Mouse (Mus musculus): ENCODE data around the gene Tiam2. TPM values are rescaled to one million over a fixed set of nuclear protein-coding genes. Genes with fewer than 3 reads are reported as not detected.
A peak's percentile ranks its signal among the peaks of the same experiment; 100 is the strongest.
"Not testable (repeated sequence)": the region's sequence is repeated elsewhere in the genome, so short reads cannot be mapped to it uniquely, and the experiment has no call there.

Gene Tiam2
- polyA plus RNA-seq, 1 experiment from 2014 or later = 3.9 TPM

DNA sequence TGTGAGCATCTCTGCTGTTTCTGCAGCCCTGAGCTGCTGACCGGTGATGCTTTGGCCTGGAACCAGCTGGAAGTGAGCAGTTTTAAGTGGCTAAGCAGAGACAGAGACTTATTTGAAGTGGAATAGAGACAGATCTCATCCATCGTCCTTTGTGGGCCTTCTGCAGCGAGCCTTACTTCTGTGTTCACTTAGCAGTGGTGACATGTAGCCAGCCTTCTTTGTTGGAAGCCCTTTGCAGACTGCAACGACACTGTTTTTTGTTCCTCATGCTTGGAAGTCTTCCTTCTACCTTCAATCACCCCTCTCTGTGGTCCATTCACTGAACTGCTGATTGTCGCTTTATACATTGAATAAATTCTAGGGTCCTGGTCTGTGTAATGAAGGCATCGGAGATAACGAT, 18.5 kb downstream of the Tiam2 start:
- Histone ChIP-seq H3K9me3 (ENCODE audit: control insufficient read depth, low read length) (no peaks in the 10 kb centered on the region), H3K36me3 (ENCODE audit: control insufficient read depth, insufficient read depth, low read length) (no peaks in the 10 kb centered on the region), H3K27me3 (ENCODE audit: control insufficient read depth, insufficient read depth, low read length) (no peaks in the 10 kb centered on the region), H3K4me1 (ENCODE audit: control insufficient read depth in 2 of 2, insufficient read depth in 2 of 2, low read length in 2 of 2) (no peaks in the 10 kb centered on the region; a peak in 1 of 4 replicates), H3K4me2 (ENCODE audit: low read length) (no peak overlapping the region), H3K4me3 (ENCODE audit: control insufficient read depth in 1 of 2, insufficient read depth in 1 of 2, low read depth in 1 of 2, low read length in 2 of 2) (no peak overlapping the region), H3K9ac (ENCODE audit: low read length) (no peak overlapping the region), H3K27ac (replicated peaks in 1 of 2; ENCODE audit: control insufficient read depth in 1 of 2, insufficient read depth in 1 of 2, low read depth in 2 of 2, low read length in 2 of 2) (no peak overlapping the region)
- 71% methylated on average over 7 of the region's 7 CpGs for WGBS
- no peak for ATAC-seq (ENCODE audit: insufficient number of reproducible peaks, insufficient read depth, low FRiP score, low read depth)

DNA sequence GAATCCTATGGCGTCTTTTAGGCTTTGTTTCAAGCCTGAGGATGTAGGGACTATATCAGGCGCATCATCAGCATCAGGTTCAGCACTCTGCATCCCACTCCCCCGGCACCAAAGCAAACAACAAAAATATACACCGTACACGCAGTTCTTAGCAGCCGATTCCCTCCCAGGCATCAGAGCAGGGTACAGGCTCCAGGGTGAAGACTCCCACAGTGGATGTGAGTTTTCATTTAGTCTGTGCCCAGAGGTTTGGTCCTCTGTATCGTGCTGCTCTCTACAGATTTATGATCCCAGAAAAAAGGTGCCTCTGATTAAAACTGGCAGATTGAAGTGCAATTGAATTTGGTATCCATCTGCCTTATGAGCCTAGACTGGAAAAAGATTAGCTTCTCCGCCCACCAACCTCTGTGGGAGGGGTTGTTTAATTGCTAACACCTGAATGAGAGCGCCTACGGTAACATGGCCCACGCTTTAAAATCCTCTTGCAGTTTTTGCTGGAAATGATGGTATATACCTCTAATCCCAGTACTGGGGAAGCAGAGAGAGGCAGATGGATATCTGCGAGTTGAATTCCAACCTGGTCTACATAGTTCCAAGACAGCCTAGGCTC, 19.0 kb downstream of the Tiam2 start:
- no peak overlapping the region for H3K27ac ChIP-seq (replicated peaks in 1 of 2; ENCODE audit: control insufficient read depth in 1 of 2, insufficient read depth in 1 of 2, low read depth in 2 of 2, low read length in 2 of 2)
- 74% methylated on average over 12 of the region's 12 CpGs for WGBS
- peaks cover 0 to 3% of the 10 kb centered on the region in 2 experiments; a peak in 2 of 4 replicates for H3K4me1 ChIP-seq (ENCODE audit: control insufficient read depth in 2 of 2, insufficient read depth in 2 of 2, low read length in 2 of 2)
- H3K36me3 ChIP-seq (ENCODE audit: control insufficient read depth, insufficient read depth, low read length) = no peaks in the 10 kb centered on the region
- no peak overlapping the region for H3K4me2 ChIP-seq (ENCODE audit: low read length)
- no peaks in the 10 kb centered on the region for H3K9me3 ChIP-seq (ENCODE audit: control insufficient read depth, low read length)
- no peak for ATAC-seq (ENCODE audit: insufficient number of reproducible peaks, insufficient read depth, low FRiP score, low read depth)
- no peak overlapping the region for H3K4me3 ChIP-seq (ENCODE audit: control insufficient read depth in 1 of 2, insufficient read depth in 1 of 2, low read depth in 1 of 2, low read length in 2 of 2)
- no peaks in the 10 kb centered on the region for H3K27me3 ChIP-seq (ENCODE audit: control insufficient read depth, insufficient read depth, low read length)
- H3K9ac ChIP-seq (ENCODE audit: low read length) = no peak overlapping the region

DNA sequence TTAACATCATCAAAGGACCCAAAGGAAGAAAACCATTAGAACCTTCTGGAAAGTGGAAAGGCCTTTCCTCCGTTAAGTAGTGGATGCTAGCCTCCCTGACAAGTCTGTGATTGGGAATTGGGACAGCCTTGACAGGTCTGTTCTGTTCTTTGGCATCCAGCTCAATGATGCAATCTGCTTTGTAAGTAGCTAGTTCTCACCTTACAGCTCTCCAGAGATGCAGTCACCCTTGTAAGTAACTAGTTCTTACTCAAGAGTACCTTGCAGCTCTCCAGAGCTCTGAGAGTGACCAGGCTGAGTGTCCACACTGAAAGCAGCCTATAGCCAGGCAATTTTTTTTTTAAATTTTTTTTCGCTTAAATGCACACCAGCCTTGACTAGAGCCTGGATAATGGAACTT, 21.4 kb downstream of the Tiam2 start:
- H3K27me3 ChIP-seq (ENCODE audit: control insufficient read depth, insufficient read depth, low read length) = no peaks in the 10 kb centered on the region
- no peaks in the 10 kb centered on the region for H3K9me3 ChIP-seq (ENCODE audit: control insufficient read depth, low read length)
- H3K9ac ChIP-seq (ENCODE audit: low read length) = no peak overlapping the region
- ATAC-seq (ENCODE audit: insufficient number of reproducible peaks, insufficient read depth, low FRiP score, low read depth) = no peak
- no peak overlapping the region for H3K4me3 ChIP-seq (ENCODE audit: control insufficient read depth in 1 of 2, insufficient read depth in 1 of 2, low read depth in 1 of 2, low read length in 2 of 2)
- H3K27ac ChIP-seq (replicated peaks in 1 of 2; ENCODE audit: control insufficient read depth in 1 of 2, insufficient read depth in 1 of 2, low read depth in 2 of 2, low read length in 2 of 2) = no peak overlapping the region
- WGBS = 78% methylated on average over 2 of the region's 2 CpGs
- no peaks in the 10 kb centered on the region for H3K36me3 ChIP-seq (ENCODE audit: control insufficient read depth, insufficient read depth, low read length)
- peaks cover 0 to 6% of the 10 kb centered on the region in 2 experiments; a peak in 2 of 4 replicates for H3K4me1 ChIP-seq (ENCODE audit: control insufficient read depth in 2 of 2, insufficient read depth in 2 of 2, low read length in 2 of 2)
- no peak overlapping the region for H3K4me2 ChIP-seq (ENCODE audit: low read length)

DNA sequence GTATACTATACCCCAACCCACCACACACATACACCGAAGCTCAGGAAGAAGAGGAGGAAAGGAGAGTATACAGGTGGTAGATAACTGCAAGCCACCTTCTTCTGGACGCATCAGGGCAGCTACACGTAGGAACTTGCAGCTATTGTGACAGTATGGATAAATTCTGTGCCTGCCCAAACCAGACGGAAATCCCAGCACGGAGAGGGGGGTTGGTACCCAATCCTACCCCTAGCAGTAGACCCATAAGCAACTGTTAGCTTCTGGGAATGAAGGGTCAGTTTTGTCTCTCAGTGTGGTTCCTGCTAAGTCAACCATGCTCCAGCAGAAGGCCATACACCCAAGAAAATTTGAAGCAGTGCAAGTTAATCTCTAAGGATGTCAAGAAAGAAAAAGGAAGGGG, 23.0 kb downstream of the Tiam2 start:
- H3K9me3 ChIP-seq (ENCODE audit: control insufficient read depth, low read length) = no peaks in the 10 kb centered on the region
- peaks cover 0 to 6% of the 10 kb centered on the region in 2 experiments; a peak in 2 of 4 replicates for H3K4me1 ChIP-seq (ENCODE audit: control insufficient read depth in 2 of 2, insufficient read depth in 2 of 2, low read length in 2 of 2)
- H3K4me2 ChIP-seq (ENCODE audit: low read length) = no peak overlapping the region
- H3K36me3 ChIP-seq (ENCODE audit: control insufficient read depth, insufficient read depth, low read length) = no peaks in the 10 kb centered on the region
- no peak overlapping the region for H3K9ac ChIP-seq (ENCODE audit: low read length)
- H3K27me3 ChIP-seq (ENCODE audit: control insufficient read depth, insufficient read depth, low read length) = no peaks in the 10 kb centered on the region
- no peak overlapping the region for H3K27ac ChIP-seq (replicated peaks in 1 of 2; ENCODE audit: control insufficient read depth in 1 of 2, insufficient read depth in 1 of 2, low read depth in 2 of 2, low read length in 2 of 2)
- ATAC-seq (ENCODE audit: insufficient number of reproducible peaks, insufficient read depth, low FRiP score, low read depth) = no peak
- no peak overlapping the region for H3K4me3 ChIP-seq (ENCODE audit: control insufficient read depth in 1 of 2, insufficient read depth in 1 of 2, low read depth in 1 of 2, low read length in 2 of 2)
- 82% methylated on average over 5 of the region's 5 CpGs for WGBS

DNA sequence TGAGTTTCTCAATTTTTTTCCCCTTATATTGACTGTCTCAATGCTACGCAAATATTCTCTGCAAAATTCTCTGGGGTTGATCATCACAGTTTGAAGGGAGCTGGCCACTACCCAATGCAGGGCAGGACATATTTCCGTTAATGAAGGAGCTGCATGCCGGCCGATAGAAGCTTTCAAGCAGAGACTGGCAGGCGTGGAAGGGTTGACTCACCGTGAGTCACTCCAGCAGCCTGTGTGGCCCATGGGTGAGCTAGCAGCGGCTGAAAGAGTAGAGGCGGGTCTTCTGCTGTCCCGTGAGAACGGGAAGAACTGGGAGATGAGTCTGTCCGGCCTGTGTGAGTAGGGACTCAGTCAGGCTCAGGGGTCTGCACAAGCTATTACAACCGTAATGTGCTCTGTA, 23.6 kb downstream of the Tiam2 start:
- Histone ChIP-seq H3K4me1 (ENCODE audit: control insufficient read depth in 2 of 2, insufficient read depth in 2 of 2, low read length in 2 of 2) (peaks cover 0 to 6% of the 10 kb centered on the region in 2 experiments; a peak in 2 of 4 replicates), H3K27ac (replicated peaks in 1 of 2; ENCODE audit: control insufficient read depth in 1 of 2, insufficient read depth in 1 of 2, low read depth in 2 of 2, low read length in 2 of 2) (no peak overlapping the region), H3K27me3 (ENCODE audit: control insufficient read depth, insufficient read depth, low read length) (no peaks in the 10 kb centered on the region), H3K9ac (ENCODE audit: low read length) (no peak overlapping the region), H3K4me2 (ENCODE audit: low read length) (peak overlapping the region; percentile 19), H3K9me3 (ENCODE audit: control insufficient read depth, low read length) (no peaks in the 10 kb centered on the region), H3K4me3 (ENCODE audit: control insufficient read depth in 1 of 2, insufficient read depth in 1 of 2, low read depth in 1 of 2, low read length in 2 of 2) (no peak overlapping the region), H3K36me3 (ENCODE audit: control insufficient read depth, insufficient read depth, low read length) (no peaks in the 10 kb centered on the region)
- 32% methylated on average over 12 of the region's 12 CpGs for WGBS
- no peak for ATAC-seq (ENCODE audit: insufficient number of reproducible peaks, insufficient read depth, low FRiP score, low read depth)

DNA sequence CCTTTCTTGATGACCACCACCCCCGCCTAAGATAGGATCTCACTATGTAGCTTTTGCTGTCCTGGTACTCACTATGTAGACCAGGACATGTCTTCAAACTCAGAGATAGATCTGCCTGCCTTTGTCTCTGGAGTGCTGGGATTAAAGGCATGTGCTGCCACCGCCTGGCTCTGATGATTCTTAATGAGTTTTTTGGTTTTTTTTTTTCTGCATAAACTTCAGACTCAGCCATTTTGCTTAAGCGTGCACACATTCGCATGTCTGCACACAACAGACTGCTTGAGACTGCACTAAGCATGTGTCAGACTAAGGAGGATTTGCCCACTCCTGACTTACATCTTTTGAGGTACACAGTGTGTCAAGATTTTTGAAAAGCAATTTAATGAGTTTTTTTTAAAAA, 24.0 kb downstream of the Tiam2 start:
- no peak overlapping the region for H3K4me3 ChIP-seq (ENCODE audit: control insufficient read depth in 1 of 2, insufficient read depth in 1 of 2, low read depth in 1 of 2, low read length in 2 of 2)
- no peak overlapping the region for H3K9ac ChIP-seq (ENCODE audit: low read length)
- H3K36me3 ChIP-seq (ENCODE audit: control insufficient read depth, insufficient read depth, low read length) = no peaks in the 10 kb centered on the region
- WGBS = 80% methylated on average over 4 of the region's 4 CpGs
- H3K4me1 ChIP-seq (ENCODE audit: control insufficient read depth in 2 of 2, insufficient read depth in 2 of 2, low read length in 2 of 2) = peaks cover 0 to 6% of the 10 kb centered on the region in 2 experiments; a peak in 2 of 4 replicates
- no peak for ATAC-seq (ENCODE audit: insufficient number of reproducible peaks, insufficient read depth, low FRiP score, low read depth)
- H3K9me3 ChIP-seq (ENCODE audit: control insufficient read depth, low read length) = no peaks in the 10 kb centered on the region
- no peak overlapping the region for H3K27ac ChIP-seq (replicated peaks in 1 of 2; ENCODE audit: control insufficient read depth in 1 of 2, insufficient read depth in 1 of 2, low read depth in 2 of 2, low read length in 2 of 2)
- no peaks in the 10 kb centered on the region for H3K27me3 ChIP-seq (ENCODE audit: control insufficient read depth, insufficient read depth, low read length)
- peak overlapping the region; percentile 19 for H3K4me2 ChIP-seq (ENCODE audit: low read length)

DNA sequence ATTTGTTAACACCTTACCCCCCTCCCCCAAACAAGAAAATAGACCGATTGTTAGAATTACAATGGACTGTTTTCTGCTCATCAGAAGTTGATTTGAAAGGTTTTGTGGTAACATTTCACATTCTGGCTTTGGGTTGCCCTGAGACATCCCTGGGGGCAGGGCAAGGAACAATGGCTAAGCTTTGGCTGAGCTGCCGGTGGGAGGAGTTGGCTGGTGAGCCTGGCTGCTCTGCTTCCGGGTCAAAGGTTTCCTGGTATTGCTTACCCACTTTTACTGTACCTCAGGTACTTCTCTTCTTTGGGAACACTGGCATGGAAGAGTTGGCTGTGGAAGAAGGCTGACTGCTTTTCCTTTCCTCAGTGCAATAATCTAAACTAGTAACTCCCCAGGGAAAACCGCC, 25.3 kb downstream of the Tiam2 start:
- WGBS = 70% methylated on average over 4 of the region's 4 CpGs
- Histone ChIP-seq H3K4me1 (ENCODE audit: control insufficient read depth in 2 of 2, insufficient read depth in 2 of 2, low read length in 2 of 2) (peaks cover 0 to 6% of the 10 kb centered on the region in 2 experiments; a peak in 2 of 4 replicates), H3K36me3 (ENCODE audit: control insufficient read depth, insufficient read depth, low read length) (no peaks in the 10 kb centered on the region), H3K27me3 (ENCODE audit: control insufficient read depth, insufficient read depth, low read length) (no peaks in the 10 kb centered on the region), H3K27ac (replicated peaks in 1 of 2; ENCODE audit: control insufficient read depth in 1 of 2, insufficient read depth in 1 of 2, low read depth in 2 of 2, low read length in 2 of 2) (no peak overlapping the region), H3K9me3 (ENCODE audit: control insufficient read depth, low read length) (no peaks in the 10 kb centered on the region), H3K9ac (ENCODE audit: low read length) (no peak overlapping the region), H3K4me2 (ENCODE audit: low read length) (no peak overlapping the region), H3K4me3 (ENCODE audit: control insufficient read depth in 1 of 2, insufficient read depth in 1 of 2, low read depth in 1 of 2, low read length in 2 of 2) (no peak overlapping the region)
- ATAC-seq (ENCODE audit: insufficient number of reproducible peaks, insufficient read depth, low FRiP score, low read depth) = no peak

DNA sequence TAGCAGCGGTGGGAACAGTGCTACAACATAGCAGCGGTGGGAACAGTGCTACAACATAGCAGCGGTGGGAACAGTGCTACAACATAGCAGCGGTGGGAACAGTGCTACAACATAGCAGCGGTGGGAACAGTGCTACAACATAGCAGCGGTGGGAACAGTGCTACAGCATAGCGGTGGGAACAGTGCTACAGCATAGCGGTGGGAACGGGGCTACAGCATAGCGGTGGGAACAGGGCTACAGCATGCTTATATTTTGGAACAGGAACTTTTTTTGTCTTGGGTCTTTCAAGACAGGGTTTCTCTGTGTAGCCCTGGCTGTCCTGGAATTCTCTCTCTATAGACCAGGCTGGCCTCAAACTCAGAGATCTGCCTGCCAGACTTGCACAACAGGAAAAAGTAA, 26.8 kb downstream of the Tiam2 start:
- not testable (repeated sequence) for H3K27me3 ChIP-seq (ENCODE audit: control insufficient read depth, insufficient read depth, low read length); ATAC-seq (ENCODE audit: insufficient number of reproducible peaks, insufficient read depth, low FRiP score, low read depth)
- 93% methylated on average over 8 of the region's 10 CpGs for WGBS

More for the DNA sequence above, 26.8 kb downstream of the Tiam2 start:
- H3K4me3 ChIP-seq (ENCODE audit: control insufficient read depth in 1 of 2, insufficient read depth in 1 of 2, low read depth in 1 of 2, low read length in 2 of 2); H3K9ac ChIP-seq (ENCODE audit: low read length); H3K4me1 ChIP-seq (ENCODE audit: control insufficient read depth in 2 of 2, insufficient read depth in 2 of 2, low read length in 2 of 2); H3K27ac ChIP-seq (replicated peaks in 1 of 2; ENCODE audit: control insufficient read depth in 1 of 2, insufficient read depth in 1 of 2, low read depth in 2 of 2, low read length in 2 of 2); H3K36me3 ChIP-seq (ENCODE audit: control insufficient read depth, insufficient read depth, low read length); H3K4me2 ChIP-seq (ENCODE audit: low read length); H3K9me3 ChIP-seq (ENCODE audit: control insufficient read depth, low read length): not testable (repeated sequence)

Data from heart, embryonic 14.5 days (tissue).